Mouse (Mus musculus): ENCODE results near the gene Dgat2. TPM values are rescaled to one million over a fixed set of nuclear protein-coding genes. Genes with fewer than 3 reads are reported as not detected.

Dgat2 gene
- polyA plus RNA-seq, 1 experiment = 2.1 TPM

DNA sequence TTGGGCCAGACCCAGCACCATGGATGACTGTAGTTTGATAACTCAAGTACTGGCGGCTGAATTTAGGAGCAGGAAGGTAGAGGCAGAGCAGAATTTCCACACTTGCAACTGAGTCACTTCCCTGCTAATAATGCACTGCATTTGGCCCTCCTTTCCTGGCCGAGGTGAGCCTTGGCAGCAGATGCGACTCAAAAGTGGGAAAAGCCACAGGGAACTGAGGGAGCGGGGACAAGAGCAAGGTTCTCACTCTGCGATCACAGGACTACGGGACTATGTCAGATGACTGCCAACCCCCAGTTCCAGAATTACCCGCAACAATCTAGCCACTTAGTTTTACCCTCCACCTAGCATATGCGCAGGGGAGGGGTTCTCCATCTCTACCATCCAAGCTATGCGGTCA is 3.2 kb downstream of the Dgat2 start:
- Histone ChIP-seq H3K4me1 (ENCODE audit: control insufficient read depth, insufficient read depth, low read length) (no peaks in the 10 kb centered on the region), H3K27me3 (ENCODE audit: control insufficient read depth, insufficient read depth, low read length, poor library complexity, severe bottlenecking) (no peaks in the 10 kb centered on the region), H3K9ac (ENCODE audit: low read depth, poor library complexity, severe bottlenecking) (no peak overlapping the region), H3K36me3 (ENCODE audit: control insufficient read depth, insufficient read depth, low read length, poor library complexity, severe bottlenecking) (no peaks in the 10 kb centered on the region), H3K27ac (ENCODE audit: insufficient read depth, low read length) (no peak overlapping the region), H3K4me3 (ENCODE audit: low read depth, low read length) (no peak overlapping the region), H3K9me3 (replicated peaks; ENCODE audit: control insufficient read depth, insufficient read depth, low read length, poor library complexity, severe bottlenecking) (no peaks in the 10 kb centered on the region)
- no peak for TF ChIP-seq EP300 (IDR thresholded peaks at IDR 0.05; ENCODE audit: insufficient read depth, low read depth, low read length)

DNA sequence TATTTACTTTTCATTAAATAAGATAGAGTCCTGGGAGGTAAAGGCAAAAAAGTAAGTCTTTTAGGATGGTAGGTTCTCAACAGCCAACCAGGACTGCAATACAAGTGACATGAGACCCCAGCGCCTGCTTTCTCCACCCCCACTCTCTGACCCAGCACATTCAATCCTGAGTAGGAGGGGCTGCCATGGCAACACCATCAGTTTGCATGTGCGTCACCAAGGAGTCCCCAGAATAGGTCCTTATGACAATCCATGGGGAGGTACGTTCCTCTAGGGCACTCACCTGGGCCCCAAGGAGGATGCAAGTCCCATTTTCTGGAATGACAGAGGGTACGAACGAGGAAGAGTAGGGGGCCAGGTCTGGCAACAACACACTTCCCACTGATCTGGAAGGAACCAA is 5.1 kb downstream of the Dgat2 start:
- H3K9ac ChIP-seq (ENCODE audit: low read depth, poor library complexity, severe bottlenecking) = no peak overlapping the region
- H3K9me3 ChIP-seq (replicated peaks; ENCODE audit: control insufficient read depth, insufficient read depth, low read length, poor library complexity, severe bottlenecking) = no peaks in the 10 kb centered on the region
- TF ChIP-seq EP300 (IDR thresholded peaks at IDR 0.05; ENCODE audit: insufficient read depth, low read depth, low read length) (no peak), POLR2A (IDR thresholded peaks at IDR 0.05; ENCODE audit: insufficient read depth, low read length) (no peak), CTCF (IDR thresholded peaks at IDR 0.05; ENCODE audit: low read depth, low read length) (no peak)
- H3K27ac ChIP-seq (ENCODE audit: insufficient read depth, low read length) = no peak overlapping the region
- H3K27me3 ChIP-seq (ENCODE audit: control insufficient read depth, insufficient read depth, low read length, poor library complexity, severe bottlenecking) = no peaks in the 10 kb centered on the region
- no peaks in the 10 kb centered on the region for H3K36me3 ChIP-seq (ENCODE audit: control insufficient read depth, insufficient read depth, low read length, poor library complexity, severe bottlenecking)
- H3K4me3 ChIP-seq (ENCODE audit: low read depth, low read length) = no peak overlapping the region
- H3K4me1 ChIP-seq (ENCODE audit: control insufficient read depth, insufficient read depth, low read length) = no peaks in the 10 kb centered on the region

DNA sequence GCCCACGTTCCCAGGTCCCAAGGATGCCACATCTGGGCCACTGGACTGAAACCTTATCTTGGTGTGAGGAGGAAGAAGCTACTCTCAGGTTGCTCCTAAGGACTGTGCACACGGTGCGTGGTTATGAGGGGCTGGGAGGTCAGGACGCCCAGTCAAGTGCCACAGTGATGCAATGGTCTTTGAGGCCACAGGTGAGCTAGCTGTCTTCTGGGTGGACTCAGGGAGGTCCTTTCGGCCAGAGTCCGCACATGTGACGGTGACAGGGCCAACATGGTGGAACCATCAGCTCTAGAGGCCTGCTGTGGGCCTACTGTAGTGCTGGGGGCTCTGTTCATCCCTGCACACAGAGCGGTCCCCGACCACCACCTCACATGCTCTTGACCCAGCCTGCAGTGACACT is 6.9 kb downstream of the Dgat2 start:
- Histone ChIP-seq H3K9me3 (replicated peaks; ENCODE audit: control insufficient read depth, insufficient read depth, low read length, poor library complexity, severe bottlenecking) (no peaks in the 10 kb centered on the region), H3K27ac (ENCODE audit: insufficient read depth, low read length) (no peak overlapping the region), H3K36me3 (ENCODE audit: control insufficient read depth, insufficient read depth, low read length, poor library complexity, severe bottlenecking) (no peaks in the 10 kb centered on the region), H3K27me3 (ENCODE audit: control insufficient read depth, insufficient read depth, low read length, poor library complexity, severe bottlenecking) (no peaks in the 10 kb centered on the region), H3K4me3 (ENCODE audit: low read depth, low read length) (no peak overlapping the region), H3K9ac (ENCODE audit: low read depth, poor library complexity, severe bottlenecking) (no peak overlapping the region), H3K4me1 (ENCODE audit: control insufficient read depth, insufficient read depth, low read length) (no peaks in the 10 kb centered on the region)
- TF ChIP-seq EP300 (IDR thresholded peaks at IDR 0.05; ENCODE audit: insufficient read depth, low read depth, low read length) (no peak), POLR2A (IDR thresholded peaks at IDR 0.05; ENCODE audit: insufficient read depth, low read length) (no peak), CTCF (IDR thresholded peaks at IDR 0.05; ENCODE audit: low read depth, low read length) (no peak)

DNA sequence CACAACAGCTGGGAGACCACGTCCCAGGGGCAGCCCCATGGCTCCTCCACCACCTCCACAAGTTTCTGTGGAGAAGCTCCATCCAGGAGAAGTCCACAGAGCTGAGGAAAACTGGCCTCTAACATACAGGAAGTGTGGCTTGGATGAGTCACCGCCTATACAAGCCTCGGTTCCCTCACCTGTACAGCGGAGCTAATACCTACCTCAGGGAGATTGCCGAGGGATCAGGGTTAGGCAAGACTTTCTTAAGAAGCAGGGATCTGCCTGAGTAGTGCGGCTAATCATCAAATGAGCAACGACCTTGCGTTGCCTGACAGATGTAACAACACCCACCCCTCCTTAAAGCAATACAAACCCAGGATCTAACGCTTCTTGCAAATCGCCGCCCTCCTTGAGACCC is 7.4 kb downstream of the Dgat2 start:
- no peaks in the 10 kb centered on the region for H3K27me3 ChIP-seq (ENCODE audit: control insufficient read depth, insufficient read depth, low read length, poor library complexity, severe bottlenecking)
- H3K4me1 ChIP-seq (ENCODE audit: control insufficient read depth, insufficient read depth, low read length) = no peaks in the 10 kb centered on the region
- H3K9ac ChIP-seq (ENCODE audit: low read depth, poor library complexity, severe bottlenecking) = no peak overlapping the region
- no peaks in the 10 kb centered on the region for H3K36me3 ChIP-seq (ENCODE audit: control insufficient read depth, insufficient read depth, low read length, poor library complexity, severe bottlenecking)
- TF ChIP-seq EP300 (IDR thresholded peaks at IDR 0.05; ENCODE audit: insufficient read depth, low read depth, low read length) = no peak
- no peak for TF ChIP-seq CTCF (IDR thresholded peaks at IDR 0.05; ENCODE audit: low read depth, low read length)
- TF ChIP-seq POLR2A (IDR thresholded peaks at IDR 0.05; ENCODE audit: insufficient read depth, low read length) = no peak
- no peaks in the 10 kb centered on the region for H3K9me3 ChIP-seq (replicated peaks; ENCODE audit: control insufficient read depth, insufficient read depth, low read length, poor library complexity, severe bottlenecking)
- H3K27ac ChIP-seq (ENCODE audit: insufficient read depth, low read length) = no peak overlapping the region
- H3K4me3 ChIP-seq (ENCODE audit: low read depth, low read length) = no peak overlapping the region

DNA sequence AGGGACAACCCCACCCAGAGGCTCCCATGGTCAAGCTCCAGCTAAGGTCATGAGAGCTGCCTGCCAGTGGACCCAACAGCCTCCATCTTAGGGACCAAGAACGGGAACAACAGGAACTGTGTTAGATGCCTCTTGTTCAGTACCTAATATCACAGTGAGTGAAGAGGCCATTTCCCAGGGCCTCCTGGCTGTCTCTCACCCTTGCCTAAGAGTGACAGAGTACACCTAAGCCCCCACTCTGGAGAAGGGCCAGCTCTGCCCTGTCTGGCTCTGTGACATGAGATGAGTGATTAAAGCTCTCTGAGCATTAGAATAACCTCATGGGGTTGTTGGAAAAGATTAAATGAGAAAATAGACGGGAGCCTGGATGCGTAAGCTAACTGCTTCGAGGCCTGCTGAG is 8.5 kb downstream of the Dgat2 start:
- H3K9ac ChIP-seq (ENCODE audit: low read depth, poor library complexity, severe bottlenecking) = no peak overlapping the region
- no peaks in the 10 kb centered on the region for H3K9me3 ChIP-seq (replicated peaks; ENCODE audit: control insufficient read depth, insufficient read depth, low read length, poor library complexity, severe bottlenecking)
- H3K36me3 ChIP-seq (ENCODE audit: control insufficient read depth, insufficient read depth, low read length, poor library complexity, severe bottlenecking) = no peaks in the 10 kb centered on the region
- no peaks in the 10 kb centered on the region for H3K27me3 ChIP-seq (ENCODE audit: control insufficient read depth, insufficient read depth, low read length, poor library complexity, severe bottlenecking)
- H3K27ac ChIP-seq (ENCODE audit: insufficient read depth, low read length) = no peak overlapping the region
- H3K4me3 ChIP-seq (ENCODE audit: low read depth, low read length) = no peak overlapping the region
- no peaks in the 10 kb centered on the region for H3K4me1 ChIP-seq (ENCODE audit: control insufficient read depth, insufficient read depth, low read length)
- no peak for TF ChIP-seq POLR2A (IDR thresholded peaks at IDR 0.05; ENCODE audit: insufficient read depth, low read length)
- TF ChIP-seq CTCF (IDR thresholded peaks at IDR 0.05; ENCODE audit: low read depth, low read length) = no peak
- TF ChIP-seq EP300 (IDR thresholded peaks at IDR 0.05; ENCODE audit: insufficient read depth, low read depth, low read length) = no peak

DNA sequence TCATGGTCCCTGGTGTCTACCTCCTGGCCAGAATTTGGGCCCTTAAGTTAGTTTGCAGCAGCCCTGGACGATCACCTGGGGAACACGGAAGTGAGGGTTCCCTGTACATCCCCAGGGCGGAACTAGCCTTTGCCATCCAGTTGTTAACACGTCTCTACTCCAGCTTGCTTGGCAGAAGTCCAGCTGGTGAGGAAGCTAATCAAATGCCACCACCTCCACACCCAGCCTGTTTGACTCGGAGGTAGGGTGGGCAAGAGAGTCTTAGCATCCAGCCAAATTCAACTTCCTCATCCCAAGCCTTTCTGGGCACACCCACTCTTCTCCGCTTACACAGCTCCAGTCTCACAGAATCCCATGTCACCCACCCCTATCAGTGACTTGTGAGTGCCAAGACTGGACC is 9.6 kb downstream of the Dgat2 start:
- no peaks in the 10 kb centered on the region for H3K36me3 ChIP-seq (ENCODE audit: control insufficient read depth, insufficient read depth, low read length, poor library complexity, severe bottlenecking)
- TF ChIP-seq CTCF (IDR thresholded peaks at IDR 0.05; ENCODE audit: low read depth, low read length) = no peak
- no peak for TF ChIP-seq POLR2A (IDR thresholded peaks at IDR 0.05; ENCODE audit: insufficient read depth, low read length)
- TF ChIP-seq EP300 (IDR thresholded peaks at IDR 0.05; ENCODE audit: insufficient read depth, low read depth, low read length) = no peak
- no peak overlapping the region for H3K4me3 ChIP-seq (ENCODE audit: low read depth, low read length)
- H3K27ac ChIP-seq (ENCODE audit: insufficient read depth, low read length) = no peak overlapping the region
- H3K4me1 ChIP-seq (ENCODE audit: control insufficient read depth, insufficient read depth, low read length) = no peaks in the 10 kb centered on the region
- H3K9ac ChIP-seq (ENCODE audit: low read depth, poor library complexity, severe bottlenecking) = no peak overlapping the region
- no peaks in the 10 kb centered on the region for H3K27me3 ChIP-seq (ENCODE audit: control insufficient read depth, insufficient read depth, low read length, poor library complexity, severe bottlenecking)
- no peaks in the 10 kb centered on the region for H3K9me3 ChIP-seq (replicated peaks; ENCODE audit: control insufficient read depth, insufficient read depth, low read length, poor library complexity, severe bottlenecking)

Data from ES-Bruce4 (cell line).